Mouse (Mus musculus) urinary bladder, postnatal 36 days (tissue): ENCODE results near the gene Spout1.
A peak's percentile ranks its signal among the peaks of the same experiment; 100 is the strongest.

Experiments used
- DNase-seq, 2 experiments: peaks; one replicate each; pipeline ENCODE4 v3.0.0; 2022; ENCODE audit warnings: low spot score in 2 of 2, mixed read lengths in 1 of 2

Gene Spout1

DNA sequence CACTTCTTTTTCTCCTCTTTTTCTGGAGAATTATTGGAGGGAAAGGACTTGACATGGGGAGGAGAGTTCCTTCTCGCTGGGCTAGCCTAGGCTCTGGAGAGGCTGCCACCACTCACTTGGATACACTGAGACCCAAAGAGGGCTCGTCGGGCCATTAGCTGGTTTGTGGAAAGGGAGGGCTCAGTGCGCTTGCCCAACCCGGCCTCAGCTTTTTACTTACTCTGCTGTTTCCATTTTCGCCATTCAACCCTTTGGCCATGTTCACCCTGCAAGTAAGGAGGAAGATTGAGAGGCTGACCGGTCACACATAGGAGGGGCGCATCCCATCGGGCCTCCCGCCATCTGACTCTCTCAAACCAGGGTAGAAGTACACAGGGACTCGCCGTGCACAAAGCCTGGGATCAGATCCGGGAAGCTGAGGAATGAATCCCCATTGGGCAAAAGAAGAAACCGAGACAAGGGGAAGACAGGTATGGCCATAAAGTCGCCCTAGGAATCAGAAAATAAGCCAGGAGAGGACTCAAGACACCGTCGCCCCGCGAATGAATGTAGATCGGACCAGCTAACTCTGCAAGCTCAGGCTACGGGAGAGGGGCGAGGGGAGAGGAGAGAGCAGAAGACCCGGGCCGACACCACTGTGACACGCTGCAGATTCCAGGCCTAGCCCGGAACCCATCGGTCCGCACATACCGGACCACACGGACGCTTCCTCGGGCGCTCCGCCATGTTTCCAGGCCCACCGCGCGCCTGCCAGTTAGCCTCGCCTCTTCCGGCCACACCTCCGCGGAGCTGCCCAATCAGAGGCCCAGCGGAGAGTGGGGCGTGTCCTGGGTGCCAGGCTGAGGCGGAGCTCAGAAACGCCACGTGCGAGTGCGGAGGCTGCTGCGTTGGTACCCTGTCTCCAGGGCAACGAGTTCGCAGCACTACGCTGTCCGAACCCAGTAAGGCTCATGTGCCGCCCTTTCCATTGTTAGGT lies at the start of gene Spout1:
Spout1 (minus strand) TSS at position 760 of the 976 bp plus-strand sequence.
- peak; percentile 90 to 93 for DNase-seq

DNA sequence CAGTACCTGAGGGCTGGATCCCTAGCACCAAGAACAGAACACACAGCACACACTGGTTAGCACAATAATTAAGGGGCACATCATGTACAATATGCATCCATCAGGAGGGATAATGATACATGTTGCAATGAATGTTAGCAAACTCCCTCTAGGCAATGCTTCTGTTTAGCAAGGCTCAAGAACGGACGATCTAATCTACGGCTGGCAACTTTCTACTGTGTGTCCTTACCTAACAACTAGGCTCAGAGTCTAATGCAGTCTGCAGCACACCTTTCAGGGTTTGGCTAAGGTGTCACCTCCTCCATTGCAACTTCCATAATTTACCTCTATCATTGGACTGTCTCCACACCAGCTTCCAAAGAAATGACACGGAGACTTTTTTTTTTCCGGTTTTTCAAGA lies 38.0 kb upstream of the Spout1 start:
- DNase-seq = no peak

DNA sequence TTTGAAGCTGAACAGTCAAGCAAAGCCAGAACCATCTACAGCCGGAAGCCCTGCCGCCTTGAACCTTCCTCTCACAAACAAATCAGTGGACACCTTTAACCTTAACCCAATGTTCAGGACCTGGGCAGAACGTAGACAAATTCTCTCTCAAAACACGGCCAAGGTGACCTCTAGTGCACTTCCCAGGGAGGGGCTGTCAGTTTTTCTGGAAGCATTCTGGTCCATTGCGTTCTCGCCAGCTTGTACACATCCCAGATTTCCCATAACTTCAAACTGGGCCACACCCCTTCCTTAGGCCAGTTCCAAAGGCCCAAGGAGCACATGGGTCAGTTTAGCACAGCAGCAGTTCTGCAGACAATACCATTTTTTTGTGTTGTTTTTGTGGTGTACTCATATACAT lies 37.2 kb upstream of the Spout1 start:
- DNase-seq = no peak

DNA sequence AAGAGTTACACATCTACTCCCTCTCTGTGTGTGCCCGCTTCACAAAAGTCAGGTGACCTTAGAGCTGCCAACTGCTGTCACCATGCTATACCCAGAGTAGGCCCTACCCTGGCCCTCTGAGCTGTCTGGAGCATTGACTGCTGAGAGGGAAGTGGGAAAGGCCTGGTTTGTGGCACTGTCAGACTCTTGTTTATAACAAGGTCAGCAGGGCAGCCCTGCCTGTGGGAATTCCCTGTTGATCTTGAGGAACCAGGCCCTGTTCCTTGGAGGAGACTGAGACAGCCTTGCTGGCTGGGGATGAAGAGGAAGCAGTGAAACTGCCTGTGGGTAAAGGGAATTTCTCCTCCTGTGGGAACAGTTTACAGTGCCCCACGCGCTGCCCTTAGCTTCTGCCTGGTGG lies 36.5 kb upstream of the Spout1 start:
- no peak for DNase-seq

DNA sequence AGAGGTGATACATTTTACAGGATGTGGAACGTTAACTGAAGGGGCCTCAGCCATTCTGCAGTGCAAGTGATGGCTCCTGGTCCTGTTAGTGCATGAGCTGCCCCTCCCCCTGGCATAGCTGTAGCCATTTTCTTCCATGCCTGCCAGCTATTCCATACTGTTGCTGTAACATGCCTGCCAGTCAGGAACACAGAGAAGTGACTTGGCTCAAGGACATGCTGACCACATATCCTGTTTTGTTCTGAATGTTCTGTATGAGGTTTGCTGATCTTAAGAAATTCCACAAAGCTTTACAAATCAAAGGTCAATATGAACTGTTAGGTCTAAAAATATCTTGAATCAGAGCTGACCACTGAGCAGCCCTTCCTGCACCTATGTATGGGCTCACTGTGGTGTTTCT lies 34.7 kb upstream of the Spout1 start:
- no peak for DNase-seq

DNA sequence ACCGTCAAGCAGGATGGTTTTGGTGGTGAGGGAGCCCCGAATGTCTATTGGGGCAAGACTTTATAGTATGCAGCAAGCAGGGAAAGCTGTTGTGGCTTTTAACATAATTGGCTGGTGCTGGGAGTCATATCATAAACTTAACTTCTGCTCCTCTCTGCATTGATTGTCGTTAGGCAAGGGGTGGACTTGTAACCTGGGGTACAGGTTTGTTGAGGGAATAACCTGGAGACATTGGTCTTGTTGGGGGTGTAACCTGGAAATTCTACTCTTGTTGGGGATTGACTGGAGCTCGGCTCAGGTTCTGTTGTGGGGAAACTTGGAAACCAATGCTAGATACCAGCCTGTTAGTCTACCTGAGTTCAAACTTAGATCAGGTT lies 33.9 kb upstream of the Spout1 start:
- DNase-seq = no peak

DNA sequence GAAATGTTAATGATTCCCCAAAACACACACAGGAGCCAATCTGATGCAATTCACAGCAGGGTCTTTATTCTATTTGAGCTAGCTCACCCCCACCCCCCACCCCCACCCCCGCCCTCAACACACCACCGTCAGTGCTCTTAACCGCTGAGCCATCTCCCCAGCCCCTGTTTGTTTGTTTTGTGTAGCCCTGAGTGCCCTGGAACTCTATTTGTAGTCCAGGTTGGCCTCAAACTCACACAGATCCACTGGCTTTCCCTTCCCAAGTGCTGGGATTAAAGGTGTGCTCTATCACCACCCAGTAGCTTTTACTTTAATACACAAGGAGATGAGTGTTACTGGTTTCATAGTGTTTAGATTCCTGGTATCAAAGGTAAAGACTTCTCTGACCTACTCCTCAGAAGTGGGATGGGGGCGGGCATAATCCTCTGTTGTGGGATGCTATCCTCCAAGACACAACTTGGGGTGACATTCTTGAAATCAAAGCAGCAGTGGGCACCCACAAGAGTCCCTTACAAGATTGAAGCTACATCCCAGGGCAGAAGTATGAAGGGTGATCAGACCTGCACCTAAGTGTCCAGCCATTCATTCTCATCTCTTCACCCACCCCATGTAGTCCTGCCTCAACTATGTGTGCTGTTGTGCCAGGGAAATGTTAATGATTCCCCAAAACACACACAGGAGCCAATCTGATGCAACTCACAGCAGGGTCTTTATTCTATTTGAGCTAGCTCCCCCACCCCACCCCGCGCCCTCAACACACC lies 33.3 kb upstream of the Spout1 start:
- no peak for DNase-seq

DNA sequence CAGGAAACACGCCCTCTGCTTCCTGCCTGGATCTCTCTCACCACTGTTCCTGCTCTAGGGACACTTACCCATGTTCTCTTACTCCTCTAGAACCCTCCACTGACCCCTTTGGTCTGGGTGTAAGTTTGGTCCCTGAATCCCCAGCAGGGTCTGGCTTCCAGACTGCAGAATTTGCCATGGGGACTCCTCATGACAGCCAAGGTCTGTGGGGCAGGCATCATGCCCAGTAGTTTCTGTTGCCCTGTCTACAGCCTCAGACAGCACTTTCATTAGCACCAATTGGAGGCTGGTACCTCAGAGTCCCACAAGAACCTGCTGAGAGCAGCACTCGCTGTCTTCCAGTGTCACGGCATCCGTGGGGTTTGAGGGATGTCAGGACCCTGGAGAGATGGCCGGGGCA lies 29.6 kb upstream of the Spout1 start:
- no peak for DNase-seq

DNA sequence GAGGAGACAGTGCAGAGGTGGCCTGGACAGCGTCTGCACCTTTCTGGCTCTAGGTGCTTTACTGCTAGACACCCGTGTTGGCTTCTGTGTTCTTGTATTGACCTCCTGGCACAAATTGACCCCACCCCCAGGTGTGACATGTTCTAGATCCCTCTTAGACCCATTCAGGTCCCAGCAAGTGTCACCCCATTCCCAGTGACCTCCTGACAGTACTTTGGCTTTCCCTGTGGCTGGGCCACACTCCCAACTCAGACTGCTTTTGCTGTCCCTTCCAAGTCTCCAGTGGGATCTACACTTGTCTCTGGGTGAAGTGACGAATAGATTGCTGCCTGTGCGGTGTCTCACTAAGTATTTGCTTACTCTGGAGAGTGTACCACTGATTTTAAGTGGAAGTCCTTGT lies 29.1 kb upstream of the Spout1 start:
- no peak for DNase-seq

DNA sequence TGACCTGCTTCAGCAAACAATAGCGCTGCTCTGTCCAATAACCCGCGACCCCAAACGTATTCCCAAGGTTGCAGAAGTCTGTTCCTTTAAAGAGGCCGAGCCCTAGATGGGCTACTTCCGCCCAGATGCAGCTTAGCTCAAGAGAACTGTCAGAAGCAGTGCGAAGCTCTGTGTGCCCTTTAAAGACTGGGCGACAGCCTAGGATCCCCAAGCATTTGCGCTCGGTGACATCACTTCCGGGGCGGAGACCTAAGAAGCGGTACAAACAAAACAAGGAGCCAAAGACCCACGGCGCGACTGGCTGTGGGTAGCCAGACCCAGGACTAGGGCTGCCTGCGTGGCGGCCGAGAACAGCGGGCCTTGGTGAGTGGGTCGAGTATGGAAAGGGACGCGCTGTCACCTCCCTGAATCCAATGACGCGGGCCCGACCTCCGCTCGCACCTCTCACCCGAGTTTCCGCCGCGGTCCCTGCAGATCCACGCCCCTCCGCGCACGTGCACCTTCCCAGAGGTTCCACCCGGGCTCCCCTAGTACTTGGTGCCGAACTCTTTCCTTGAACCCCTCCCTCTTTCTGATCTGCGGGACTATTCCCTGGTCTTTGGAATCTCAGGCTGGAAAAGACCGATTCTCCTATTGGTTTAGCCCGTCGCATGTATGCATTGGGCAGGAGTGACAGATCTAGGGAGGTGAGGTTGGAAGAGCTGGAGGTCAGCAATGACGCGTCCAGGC lies 27.5 kb upstream of the Spout1 start, which contains the start of gene Kyat1:
Kyat1 (minus strand) TSS at position 219 of the 729 bp plus-strand sequence.
- peak; percentile 92 to 94 for DNase-seq

DNA sequence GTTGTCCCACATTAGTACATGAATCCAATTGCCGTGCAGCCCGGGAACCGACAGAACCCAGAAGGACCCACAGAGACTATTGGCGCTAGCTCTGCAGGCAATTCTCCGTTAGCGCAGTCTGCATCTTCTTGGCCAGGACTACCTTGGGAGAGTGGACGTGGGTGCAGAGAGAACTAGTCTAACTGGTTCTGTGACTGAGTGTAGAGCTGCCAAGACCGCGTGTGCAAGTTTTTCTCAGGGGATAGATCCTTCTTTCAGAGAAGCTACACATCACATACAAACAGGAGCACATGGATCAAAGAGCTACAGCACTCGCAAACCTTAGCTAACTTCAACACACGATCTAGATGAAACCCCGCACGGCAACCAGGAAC lies 27.0 kb upstream of the Spout1 start:
- peak in 1 of 2 experiments; percentile 49 for DNase-seq

DNA sequence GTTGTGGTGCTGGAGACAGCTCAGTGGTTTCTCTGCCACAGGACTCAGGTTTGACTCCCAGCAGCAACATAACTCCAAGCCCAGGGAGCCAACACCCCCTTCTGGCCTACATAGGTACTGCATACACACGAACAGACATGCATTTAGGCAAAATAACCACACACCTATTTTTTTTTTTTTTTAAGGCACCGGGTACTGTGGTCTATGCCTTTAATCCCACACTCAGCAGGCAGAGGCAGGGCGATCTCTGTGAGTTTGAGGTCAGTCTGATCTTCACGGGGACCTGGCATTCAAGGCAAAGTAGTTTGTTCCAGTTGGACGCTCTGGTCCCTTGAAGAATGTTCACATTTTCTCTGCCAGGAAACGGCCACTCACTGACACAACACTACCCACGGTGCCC lies 25.2 kb upstream of the Spout1 start:
- DNase-seq = no peak

DNA sequence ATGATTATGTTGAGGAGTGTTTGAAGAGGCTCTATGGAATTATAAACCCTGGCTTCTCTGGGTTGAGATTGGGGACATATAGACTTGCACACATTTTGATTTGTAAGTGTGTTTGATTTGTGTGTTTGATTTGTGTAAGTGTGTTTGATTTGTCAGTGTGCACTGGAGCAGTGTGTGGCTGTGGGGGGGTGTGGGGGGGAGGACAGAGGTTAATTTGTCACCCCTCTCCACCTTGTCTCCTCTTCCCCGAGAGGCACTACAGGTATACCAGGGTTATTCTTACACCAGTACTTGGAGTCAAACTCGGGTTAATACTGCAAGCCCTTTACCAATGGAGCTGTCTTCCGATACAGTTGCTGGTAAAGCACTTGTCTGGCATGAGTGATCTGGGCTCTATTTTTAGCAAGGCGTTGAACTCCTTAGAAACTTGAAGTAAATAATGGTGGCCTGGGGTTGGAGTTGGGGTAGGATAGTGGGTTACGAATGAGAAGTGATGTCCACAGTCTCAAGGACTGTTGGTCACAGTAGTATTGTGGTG lies 22.2 kb upstream of the Spout1 start:
- DNase-seq = no peak

DNA sequence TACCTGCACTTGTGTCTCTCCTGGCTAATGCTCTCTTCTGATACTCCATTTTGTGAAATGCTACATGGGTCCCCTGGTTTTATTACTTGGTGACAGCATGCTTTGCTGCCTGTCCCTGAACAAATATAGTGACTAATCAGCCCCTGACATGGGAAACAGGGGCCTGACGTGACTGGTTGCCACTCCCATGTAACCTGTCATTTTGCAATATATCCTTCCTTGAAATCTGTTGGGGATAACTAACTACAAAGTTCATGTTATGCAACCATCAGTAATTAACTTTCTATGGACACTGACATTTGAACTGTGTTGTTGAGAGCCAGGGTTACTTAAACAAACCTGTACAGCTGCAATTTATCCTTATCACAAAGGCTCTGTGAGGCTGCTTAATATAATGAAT lies 21.7 kb upstream of the Spout1 start:
- DNase-seq = peak in 1 of 2 experiments; percentile 44

DNA sequence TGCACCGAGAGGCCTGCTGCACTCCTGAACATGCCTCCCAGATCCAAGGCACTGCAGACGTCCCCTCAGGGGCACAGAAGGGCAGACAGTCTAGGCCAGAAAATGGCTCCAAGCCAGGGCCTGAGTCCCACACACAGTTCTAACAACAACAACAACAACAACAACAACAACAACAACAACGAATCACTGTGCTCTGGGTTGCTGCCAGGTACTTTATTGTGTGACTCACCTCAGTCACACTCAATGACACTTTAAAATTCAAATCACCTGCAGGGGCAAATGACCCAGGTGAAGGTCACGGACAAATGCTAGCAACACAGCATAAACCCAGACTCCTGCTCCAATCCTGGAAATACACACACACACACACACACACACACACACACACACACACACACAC lies 19.8 kb upstream of the Spout1 start:
- DNase-seq = no peak

DNA sequence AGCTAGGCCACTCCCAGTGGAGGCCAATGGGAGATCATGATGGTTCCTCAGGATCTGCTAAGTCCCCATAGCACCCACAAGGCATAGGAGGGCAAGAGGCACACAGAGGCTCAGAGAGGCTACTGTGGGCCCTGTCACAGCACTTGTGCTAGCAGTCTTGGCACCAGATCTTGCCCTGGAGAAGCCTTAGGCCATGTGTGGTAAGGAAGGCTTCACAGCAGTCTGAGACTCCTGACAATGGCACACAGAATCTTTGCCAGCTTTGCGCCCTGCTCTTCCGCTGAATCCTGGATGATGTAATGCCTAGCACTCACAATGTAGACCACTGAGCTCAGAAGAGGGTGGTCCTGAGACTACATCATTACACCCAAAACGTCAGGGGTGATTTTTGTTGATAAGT lies 16.4 kb upstream of the Spout1 start:
- DNase-seq = no peak

DNA sequence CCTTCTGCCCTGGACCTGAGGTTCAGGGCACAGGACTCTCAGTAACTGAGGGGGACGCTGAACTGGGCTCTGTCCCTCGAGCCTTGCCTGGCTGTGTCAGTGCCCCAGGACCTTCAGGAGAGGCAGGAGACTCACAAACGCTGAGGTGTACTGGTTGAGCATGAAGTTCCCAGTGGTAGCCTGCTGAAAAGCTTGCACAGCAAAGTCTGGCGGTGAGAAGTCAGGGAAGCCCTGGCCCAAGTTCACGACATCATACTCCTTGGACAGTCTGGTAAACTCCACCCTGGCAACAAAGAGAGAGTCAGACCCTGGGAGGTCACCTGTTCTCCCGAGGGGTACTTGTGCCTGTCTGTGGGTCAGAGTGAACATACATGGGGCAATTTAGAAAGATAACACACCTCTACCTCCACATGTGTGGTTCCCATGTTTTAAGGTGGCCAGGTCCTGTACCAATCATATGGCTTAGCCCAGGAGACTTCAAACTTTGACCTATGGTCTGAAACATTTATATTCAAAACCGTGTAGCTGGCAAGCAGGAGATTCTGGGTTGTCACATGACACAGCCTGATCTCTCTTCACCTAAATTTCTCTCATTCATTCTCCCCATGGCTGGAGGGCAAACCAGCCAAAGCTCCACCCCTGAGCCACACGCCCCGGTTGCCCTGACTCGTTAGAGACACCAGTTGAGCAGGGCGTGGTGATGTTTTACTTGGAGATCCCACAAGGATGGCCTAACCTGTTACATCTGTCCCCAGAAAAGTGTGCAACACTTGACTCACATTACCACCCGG lies 13.7 kb upstream of the Spout1 start:
- DNase-seq = no peak

DNA sequence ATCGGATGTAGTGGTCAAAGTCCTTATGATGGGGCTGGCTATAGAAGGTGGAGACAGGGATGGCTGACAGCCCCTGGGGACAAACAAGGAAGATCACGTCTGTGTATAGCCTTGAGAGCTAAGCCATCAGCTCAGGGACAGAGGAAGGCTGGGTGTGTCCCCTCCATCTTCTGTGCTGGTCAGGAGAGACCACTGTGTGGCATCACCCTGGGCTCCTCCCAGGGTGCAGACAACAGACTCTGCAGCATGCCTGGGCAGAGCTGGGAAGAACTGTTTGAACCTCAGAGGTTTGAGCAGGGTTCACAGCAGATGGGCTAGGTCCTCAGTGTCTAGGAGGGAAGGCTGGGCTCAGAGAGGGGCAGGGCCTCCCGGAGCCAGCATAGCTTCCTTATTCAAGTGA lies 7.4 kb upstream of the Spout1 start:
- DNase-seq = no peak

DNA sequence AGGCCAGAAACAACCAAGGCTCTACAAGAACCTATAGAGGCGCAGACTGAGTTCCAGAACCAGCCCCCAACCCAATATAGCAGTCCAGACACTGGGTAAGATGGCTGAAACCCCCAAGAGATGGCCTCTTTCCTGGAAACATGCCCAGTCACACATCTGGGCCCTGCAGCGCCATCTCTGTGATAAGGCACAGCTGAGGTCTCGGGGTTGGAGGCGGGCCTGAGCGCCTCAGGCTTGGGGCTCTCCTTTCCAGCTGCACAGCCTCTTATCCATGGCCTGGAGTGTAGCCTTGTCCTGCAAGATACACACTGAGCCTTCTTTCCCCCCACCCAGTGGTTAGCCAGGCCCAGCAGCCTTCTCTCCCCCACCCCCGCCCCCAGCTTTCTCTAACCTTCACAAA lies 7.0 kb upstream of the Spout1 start:
- no peak for DNase-seq

DNA sequence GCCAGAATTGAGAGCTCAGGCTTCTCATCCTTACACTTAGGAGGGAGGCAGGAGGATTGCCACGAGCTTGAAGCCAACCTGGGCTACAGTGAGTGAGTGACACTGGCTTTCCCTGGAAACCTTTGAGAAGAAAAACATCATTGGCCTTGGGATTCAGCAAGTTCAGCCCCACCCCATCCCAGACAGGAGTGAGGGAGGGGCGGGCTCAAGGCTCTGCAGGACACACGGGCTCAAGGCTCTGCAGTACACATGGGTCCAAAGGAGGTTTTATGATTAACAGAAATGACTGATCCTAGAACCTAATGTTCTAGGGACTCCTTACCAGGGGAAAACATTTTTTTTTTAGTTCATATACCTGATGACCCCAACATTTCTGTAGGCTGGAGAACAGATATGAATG lies 5.5 kb upstream of the Spout1 start:
- DNase-seq = no peak

DNA sequence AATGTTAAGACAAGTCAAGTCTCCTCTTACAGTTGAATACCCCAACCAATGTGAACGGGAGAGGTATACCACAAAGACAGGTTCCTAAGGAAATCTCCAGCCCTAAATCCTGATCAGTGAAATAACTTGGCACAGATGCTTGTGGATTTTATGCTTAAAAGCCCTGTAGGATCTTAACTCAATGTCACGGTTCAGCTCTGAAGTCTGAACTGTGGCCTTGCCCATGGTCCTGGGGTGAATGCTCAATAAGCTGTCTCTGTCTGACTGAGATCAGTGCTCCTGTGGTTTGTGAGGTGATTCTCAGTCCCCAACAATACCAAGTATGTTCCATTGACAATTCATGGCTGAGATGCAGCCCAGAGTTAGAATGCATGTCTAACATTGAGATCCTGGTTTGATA lies 4.2 kb upstream of the Spout1 start:
- no peak for DNase-seq
